Mouse (Mus musculus): ENCODE data around the gene Cetn2.

Gene Cetn2

DNA sequence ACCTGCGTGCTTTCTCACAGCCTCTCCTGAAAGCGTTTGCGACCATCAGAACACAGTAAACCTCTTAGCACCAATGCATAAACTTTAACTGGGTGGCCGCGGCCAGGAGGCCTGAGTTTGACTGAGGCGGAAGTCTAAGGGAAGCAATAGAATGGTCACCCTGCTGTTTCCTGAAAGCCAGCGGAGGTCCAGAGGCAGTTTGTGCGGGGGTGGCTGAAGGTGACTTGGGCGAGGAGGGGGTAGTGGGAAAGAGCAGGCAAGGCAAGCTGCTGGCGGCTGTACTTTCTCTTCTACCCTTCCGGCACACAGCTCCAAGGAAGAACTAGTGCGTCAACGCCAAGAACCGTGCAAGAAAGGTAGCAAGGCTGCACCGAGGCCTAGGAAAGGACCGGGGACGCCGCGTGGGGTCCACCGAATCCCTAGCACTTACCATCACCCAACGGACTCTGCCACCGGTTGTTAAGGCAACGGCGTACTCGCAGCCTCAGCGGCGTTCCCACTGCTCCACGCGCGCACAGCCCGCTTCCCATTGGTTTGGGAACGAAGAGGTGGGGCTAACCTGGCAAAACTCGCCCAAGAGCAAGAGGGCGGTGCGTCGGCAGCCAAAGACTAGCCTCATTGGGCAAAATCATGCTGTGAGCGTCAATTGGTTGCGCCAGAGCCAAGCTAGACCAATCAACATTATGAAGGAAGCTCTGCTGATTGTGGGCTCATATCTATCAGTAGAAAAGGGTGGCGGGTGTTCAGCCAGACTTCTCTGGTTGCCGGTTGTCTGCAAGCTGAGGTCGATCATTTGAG, at the start of gene Cetn2, which contains the start of gene Nsdhl:
Gene Cetn2, minus strand, starts transcription at position 528 of the 798 bp plus-strand sequence.
Gene Nsdhl, plus strand, starts transcription at position 674 of the 798 bp plus-strand sequence.
- DNase-seq (ENCODE audit: low spot score): peak; percentile 46

DNA sequence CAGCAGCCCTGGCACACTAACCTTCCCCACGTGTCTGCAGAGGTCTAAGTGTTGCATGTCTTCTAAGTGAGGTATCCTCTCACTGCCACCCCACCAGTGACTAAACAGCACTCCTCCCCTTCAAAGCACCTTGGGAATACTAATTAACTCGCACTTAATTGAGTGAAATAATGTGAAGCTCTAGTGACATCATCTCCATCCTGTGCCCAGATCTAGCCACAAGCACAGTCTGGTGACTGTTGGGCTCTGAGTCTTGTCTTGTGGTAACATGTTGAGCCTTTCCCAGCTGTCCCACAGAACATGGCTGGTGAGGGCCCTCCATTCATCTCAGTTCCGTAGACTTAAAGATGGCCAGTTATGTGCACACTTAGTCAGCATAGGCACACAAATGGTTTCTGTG, 44.5 kb upstream of the Cetn2 start:
- no peak for DNase-seq (ENCODE audit: low spot score)

DNA sequence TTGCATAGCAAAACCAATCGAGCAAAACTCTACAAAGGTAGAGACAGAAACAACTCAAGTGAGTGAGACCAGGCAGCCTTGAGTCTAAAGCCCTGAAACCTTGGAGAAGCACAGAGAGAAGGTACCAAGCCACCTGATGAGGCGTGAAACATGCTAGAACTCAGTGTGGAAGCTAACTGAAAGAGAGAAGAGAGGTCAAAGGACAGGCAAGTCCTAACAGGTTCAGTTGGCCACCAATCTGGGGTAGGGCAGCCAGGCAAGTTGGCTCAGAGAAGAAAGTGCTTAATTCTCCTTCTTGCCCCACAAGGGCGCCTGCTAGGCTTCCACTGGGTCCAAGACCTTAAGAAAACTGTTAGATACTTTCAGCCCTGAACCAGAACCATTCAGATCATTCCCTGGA, 43.3 kb upstream of the Cetn2 start:
- no peak for DNase-seq (ENCODE audit: low spot score)

DNA sequence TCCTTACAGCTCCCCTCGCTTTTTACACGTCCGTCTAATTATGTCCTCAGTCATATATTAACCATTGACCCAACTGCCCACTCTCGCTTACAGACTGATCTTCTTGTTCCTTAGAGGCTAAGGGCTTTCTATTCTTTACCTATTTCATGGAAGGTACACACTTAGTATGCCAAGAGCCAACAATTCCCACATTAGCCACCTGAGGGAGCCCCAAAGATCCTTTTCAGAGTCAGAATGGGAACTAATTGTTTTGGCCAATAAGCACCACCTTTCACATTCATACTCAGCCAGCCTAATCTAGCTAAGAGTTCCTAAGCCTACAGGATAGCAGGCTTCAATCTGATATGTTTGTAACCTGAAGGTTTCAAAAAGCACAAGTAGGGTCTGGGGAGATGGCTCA, 42.2 kb upstream of the Cetn2 start:
- DNase-seq (ENCODE audit: low spot score): no peak

DNA sequence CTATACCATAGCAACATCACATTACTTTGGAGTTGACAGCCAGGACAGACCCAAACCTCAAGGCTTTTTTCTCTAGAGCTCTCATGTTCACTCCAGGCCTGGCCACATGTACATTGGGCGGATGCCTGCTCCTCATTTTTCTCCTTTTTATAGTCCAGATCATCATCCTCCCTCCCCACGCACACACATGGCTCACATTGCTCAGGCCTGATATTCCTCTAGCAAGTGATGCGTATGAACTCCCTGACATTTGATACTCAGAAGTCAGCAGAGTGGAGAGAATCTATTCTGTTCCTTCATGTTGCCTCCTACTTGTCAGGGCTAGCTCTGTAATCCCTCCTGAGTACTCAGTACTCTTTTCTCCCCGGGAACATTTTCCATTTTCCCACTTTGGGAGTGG, 38.3 kb upstream of the Cetn2 start:
- no peak for DNase-seq (ENCODE audit: low spot score)

DNA sequence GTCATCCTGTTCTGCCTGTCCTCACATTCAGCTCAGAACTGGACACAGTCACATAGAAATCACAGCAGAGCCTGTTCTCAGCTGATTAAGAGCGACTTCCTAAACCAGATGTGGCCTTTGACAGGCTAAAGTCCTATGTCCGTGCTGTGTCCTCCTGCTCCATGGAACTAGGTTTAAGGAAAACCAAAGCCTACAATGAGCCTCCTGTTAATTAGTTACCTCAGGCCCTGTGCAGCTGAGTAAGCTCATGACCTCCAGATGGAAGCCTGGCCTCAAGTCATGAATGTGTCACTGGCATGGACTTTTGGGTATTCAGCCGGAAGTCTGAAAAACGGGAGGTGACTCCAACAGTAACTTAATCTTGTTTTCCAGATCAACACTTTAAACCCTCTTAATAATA, 35.3 kb upstream of the Cetn2 start:
- DNase-seq (ENCODE audit: low spot score): no peak

DNA sequence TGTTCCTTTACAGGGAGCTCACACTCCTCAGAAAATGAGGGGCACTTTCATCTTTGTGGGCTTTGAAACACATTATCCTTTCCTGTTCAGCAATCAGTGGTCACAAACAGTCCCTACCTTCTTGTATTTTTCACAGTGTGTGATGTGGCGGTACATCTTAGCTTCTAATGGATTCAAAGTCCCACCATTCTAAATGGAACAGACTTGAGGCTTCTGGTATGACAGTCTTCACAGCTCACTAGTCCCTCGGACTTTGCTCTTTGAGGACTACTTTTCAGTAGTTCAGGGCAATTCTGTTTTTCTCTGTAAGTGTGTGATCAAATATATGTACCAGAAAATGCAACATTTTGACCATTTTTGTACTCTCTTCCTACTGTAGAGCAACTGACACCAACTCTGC, 3.2 kb upstream of the Cetn2 start:
- no peak for DNase-seq (ENCODE audit: low spot score)

DNA sequence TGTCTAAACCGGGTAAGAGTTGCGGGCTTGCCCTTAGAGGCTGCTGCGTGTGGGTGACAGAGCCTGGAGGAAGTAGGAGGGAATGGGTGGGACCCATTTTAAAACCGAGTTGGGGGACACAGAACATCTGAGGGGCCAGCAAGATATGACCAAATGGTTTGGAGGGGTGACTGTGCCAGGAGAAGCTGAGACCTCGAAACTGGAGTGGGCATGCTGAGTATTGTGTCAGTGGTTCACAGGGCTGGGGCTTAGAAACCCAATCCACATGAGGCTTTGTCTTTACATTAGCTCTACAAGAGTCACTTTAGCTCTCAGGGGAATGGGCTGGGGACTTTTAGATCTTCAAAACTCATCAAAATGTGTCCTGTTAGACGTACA, 460 bp upstream of the Cetn2 start:
- DNase-seq (ENCODE audit: low spot score): no peak

DNA sequence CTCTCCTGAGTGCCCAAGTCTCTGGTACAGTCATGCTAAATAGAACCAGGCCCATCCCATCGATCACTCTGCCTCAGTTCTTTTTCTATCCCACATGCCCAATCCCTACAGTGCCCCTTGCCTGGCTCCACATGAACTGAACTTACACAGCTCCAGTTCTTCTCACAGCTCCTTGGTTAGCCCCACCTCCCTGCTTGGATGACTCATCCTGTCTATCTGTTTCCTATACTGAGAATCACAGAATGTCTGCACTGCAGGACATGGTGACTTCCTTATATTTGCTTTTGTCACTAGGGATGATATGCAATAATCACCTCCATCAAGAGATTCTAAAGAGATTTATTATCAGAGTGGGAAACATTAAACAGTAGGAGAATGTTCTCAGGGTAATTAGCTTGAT, 6.6 kb downstream of the Cetn2 start:
- DNase-seq (ENCODE audit: low spot score): no peak

DNA sequence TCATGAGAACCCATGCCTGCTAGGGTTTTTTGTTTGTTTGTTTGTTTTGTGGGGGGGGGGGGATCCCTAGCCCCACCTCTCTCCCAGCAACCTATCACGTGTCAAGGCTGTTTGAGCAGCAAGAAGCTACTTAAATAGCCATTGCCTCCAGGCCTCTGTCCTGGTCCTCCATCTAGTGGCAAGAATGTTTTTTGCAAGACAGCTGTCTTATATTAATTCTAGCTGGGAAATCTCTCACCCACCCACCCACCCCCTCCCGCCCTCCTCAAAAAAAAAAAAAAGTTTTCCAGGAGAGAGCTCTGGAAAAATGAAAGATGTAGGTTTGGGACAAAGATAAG, 9.8 kb downstream of the Cetn2 start:
- DNase-seq (ENCODE audit: low spot score): no peak

DNA sequence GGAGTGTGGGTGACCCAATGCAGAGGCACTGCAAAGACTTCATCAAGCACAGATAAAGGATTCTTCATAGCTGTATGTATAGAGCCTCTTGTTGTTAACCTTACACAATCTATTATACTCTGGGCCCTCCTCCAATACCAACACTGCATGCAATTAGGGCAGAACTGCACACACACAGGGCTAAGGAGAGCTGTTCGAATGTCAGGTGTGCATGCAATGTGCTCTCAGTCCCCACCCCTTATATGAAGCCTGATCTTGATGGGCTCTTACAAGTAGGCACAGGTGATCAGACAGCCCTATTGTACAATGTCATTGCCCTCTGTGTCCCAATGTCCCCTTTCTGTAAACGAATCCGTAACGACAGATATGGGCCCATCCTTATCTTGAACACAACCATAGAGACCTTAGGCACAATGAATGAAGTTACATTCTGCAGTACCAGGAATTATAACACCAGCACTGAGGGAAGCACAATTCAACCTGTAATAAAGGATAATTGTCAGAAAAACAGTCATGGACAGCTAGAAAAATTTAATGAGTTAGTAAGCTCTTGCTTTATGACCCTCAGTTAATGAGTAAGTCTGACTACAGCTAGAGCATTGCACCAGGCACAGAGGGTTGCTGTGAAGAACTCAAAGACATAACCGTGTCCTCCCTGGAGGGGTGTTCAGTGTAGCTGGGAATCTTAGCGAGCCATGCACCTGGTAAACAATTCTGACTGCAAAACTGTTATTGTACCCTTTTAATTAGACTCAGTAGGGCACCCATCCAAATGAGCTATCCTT, 10.4 kb downstream of the Cetn2 start:
- no peak for DNase-seq (ENCODE audit: low spot score)

DNA sequence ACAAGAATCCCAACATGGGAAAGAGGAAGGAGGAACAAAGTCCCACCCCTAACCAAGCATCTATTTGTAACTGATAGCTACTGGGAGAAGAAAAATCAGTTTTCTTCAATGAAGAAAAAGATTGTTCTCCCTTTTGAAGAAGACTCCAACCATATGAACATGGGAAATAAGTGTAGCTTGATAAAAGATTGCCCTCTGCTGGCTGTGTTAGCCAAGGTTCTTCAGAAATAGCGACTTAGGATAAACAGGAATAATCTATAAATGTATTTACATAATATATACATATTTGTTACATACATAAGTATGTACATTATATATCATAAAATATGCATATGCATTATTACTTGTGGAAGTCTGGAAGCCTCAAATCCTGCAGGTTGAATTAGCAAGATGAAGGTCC, 15.7 kb downstream of the Cetn2 start:
- no peak for DNase-seq (ENCODE audit: low spot score)

DNA sequence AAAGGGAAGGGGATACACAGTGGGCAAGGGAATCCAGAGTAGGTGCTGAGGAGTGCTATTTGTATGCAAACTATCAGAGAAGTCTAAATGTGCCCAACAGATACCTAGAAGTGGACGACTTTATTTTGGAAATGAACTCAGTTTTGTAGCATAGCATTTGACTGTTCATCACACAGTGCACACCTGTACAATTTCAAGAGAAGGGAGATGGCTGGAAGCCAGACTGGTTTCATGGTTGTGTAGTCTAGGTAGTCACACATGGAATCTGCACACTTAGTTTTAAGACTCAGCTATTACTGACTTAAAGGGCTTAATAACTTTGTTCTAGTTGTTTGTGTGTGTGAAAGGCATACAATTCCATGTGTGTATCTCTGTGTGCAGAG, 22.2 kb downstream of the Cetn2 start:
- no peak for DNase-seq (ENCODE audit: low spot score)

DNA sequence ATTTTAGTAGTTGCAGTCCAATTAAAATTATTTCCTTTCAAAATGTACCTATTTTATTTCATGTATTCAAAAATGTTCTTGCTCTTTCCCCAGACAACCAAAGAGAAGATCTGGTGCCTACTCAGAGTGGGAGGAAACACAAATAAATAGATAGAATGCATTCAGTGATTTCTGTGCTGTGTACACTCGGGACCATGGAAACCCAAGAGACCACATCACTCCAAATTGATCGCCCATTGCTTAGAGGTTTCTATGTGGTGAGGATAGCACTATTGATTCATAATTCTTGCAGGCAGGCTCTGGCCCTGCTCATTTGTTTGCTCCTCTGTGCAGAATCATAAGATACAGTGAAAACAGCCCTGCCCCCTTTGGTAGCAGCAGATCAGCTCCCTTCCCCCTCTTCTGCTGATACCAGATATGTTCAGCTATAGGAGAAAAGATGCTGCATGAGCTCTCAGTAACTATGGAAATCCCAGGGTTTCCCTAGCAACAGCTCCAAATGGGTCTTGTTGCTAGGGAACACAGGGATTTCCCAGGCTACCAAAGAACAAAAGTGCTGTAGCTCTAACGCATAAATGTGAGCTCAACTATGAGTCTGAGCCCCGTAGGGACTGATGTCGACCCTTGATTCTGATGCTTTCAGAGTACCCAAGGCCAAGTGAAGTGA, 22.7 kb downstream of the Cetn2 start:
- DNase-seq (ENCODE audit: low spot score): no peak
